Mouse (Mus musculus) CH12.LX (cell line): ENCODE data around the gene Wdr26.

ENCODE experiments used
- CHD2 ChIP-seq: IDR thresholded peaks from 2 replicates; pipeline ENCODE4 v1.6.1; 2011; ENCODE audit warnings: low read length, improper control_type of control experiment
- CTCF ChIP-seq, 2 experiments: IDR thresholded peaks in 1 of 2; conservative IDR thresholded peaks in 1 of 2; 2 replicates each; pipeline ENCODE4 v1.5.1; 2011 to 2012; ENCODE audit warnings: low read depth in 2 of 2, low read length in 2 of 2, improper control_type of control experiment in 1 of 2, inconsistent platforms in 1 of 2, mild to moderate bottlenecking in 1 of 2, moderate library complexity in 1 of 2
- EP300 ChIP-seq: IDR thresholded peaks from 2 replicates; pipeline ENCODE4 v1.6.1; 2011; ENCODE audit warnings: low read length, improper control_type of control experiment
- GABPA ChIP-seq: IDR thresholded peaks from 2 replicates; pipeline ENCODE4 v1.6.1; 2012; ENCODE audit warnings: low read depth, low read length, improper control_type of control experiment, inconsistent platforms; ENCODE audit not compliant: insufficient replicate concordance
- IRF4 ChIP-seq: IDR thresholded peaks from 2 replicates; pipeline ENCODE4 v1.6.1; 2014; ENCODE audit warnings: low read depth, mild to moderate bottlenecking, inconsistent platforms, low read length, improper control_type of control experiment
- MAZ ChIP-seq: IDR thresholded peaks from 2 replicates; pipeline ENCODE4 v1.6.1; 2012; ENCODE audit warnings: low read depth, mild to moderate bottlenecking, inconsistent platforms, low read length, improper control_type of control experiment, moderate library complexity
- POLR2A ChIP-seq: IDR thresholded peaks from 2 replicates; pipeline ENCODE4 v1.6.1; 2011; ENCODE audit warnings: low read depth, mild to moderate bottlenecking, improper control_type of control experiment, low read length
- POLR2AphosphoS2 ChIP-seq: IDR thresholded peaks from 2 replicates; pipeline ENCODE4 v1.6.1; 2011; ENCODE audit warnings: low read depth, low read length, improper control_type of control experiment
- RAD21 ChIP-seq: IDR thresholded peaks from 2 replicates; pipeline ENCODE4 v1.6.1; 2011; ENCODE audit warnings: low read depth, mild to moderate bottlenecking, low read length, improper control_type of control experiment, moderate library complexity
- SMC3 ChIP-seq: IDR thresholded peaks from 2 replicates; pipeline ENCODE4 v1.6.1; 2011; ENCODE audit warnings: low read depth, low read length, improper control_type of control experiment
- TCF12 ChIP-seq: IDR thresholded peaks from 2 replicates; pipeline ENCODE4 v1.6.1; 2014; ENCODE audit warnings: low read depth, mild to moderate bottlenecking, inconsistent platforms, low read length, improper control_type of control experiment
- ZC3H11A ChIP-seq: IDR thresholded peaks from 2 replicates; pipeline ENCODE4 v1.6.1; 2012; ENCODE audit warnings: low read depth, mild to moderate bottlenecking, inconsistent platforms, low read length, improper control_type of control experiment
- ZKSCAN1 ChIP-seq: IDR thresholded peaks from 2 replicates; pipeline ENCODE4 v1.6.1; 2012; ENCODE audit warnings: low read depth, inconsistent platforms, low read length, improper control_type of control experiment, borderline replicate concordance
- ZNF384 ChIP-seq: IDR thresholded peaks from 2 replicates; pipeline ENCODE4 v1.6.1; 2012; ENCODE audit warnings: low read depth, low read length, improper control_type of control experiment, inconsistent platforms

DNA sequence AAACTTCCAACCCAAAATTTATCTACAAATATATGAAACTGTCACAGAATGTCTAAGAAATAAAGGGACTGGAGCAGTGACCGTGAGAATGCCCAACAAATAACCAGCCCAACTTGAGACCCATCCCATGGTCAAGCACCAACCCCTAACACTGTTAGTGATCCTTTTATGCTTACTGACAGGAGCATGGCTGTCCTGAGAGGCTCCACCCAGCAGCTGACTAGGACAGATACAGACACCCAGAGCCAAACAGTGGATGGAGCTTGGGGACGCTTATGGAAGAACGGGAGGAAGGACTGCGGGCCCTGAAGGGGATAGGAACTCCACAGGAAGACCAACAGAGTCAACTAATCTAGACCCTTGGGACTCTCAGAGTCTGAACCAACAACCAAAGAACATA is 22.9 kb downstream of the Wdr26 start:
- TF ChIP-seq TCF12 (no peak), ZC3H11A (no peak), POLR2AphosphoS2 (no peak), GABPA (no peak), MAZ (no peak), POLR2A (no peak), CTCF (conservative IDR thresholded peaks at IDR 0.05 in 1 of 2, IDR thresholded peaks at IDR 0.05 in 1 of 2; ENCODE audit: low read depth in 2 of 2, low read length in 2 of 2) (no peak), EP300 (no peak), CHD2 (no peak), IRF4 (no peak), ZKSCAN1 (no peak), RAD21 (no peak), SMC3 (no peak), ZNF384 (no peak)
